Mouse (Mus musculus) left cerebral cortex, postnatal 14 days (tissue): ENCODE data around the gene Fads6. TPM values are rescaled to one million over a fixed set of nuclear protein-coding genes. Genes with fewer than 3 reads are reported as not detected.

Source experiments
- DNase-seq, 2 experiments: peaks; one replicate each; pipeline ENCODE4 v3.0.0; 2021 to 2022; ENCODE audit warnings: low spot score in 2 of 2, mixed read lengths in 1 of 2
- intact Hi-C: fragments of 180-260 bp; cut with DNase I; formaldehyde crosslinking; loops from one replicate; pipeline ENCODE4 v1.15.1; 2025
- total RNA-seq, 2 experiments: library from RNA; stranded (reverse); gene quantifications; 2 replicates each; pipeline ENCODE4 v1.2.3; 2021

Fads6 gene
- total RNA-seq, 2 experiments from 2014 or later = 7.2 to 7.5 TPM

GRCm38 (mm10) chr11:115282295-115282694, 15.2 kb downstream of the Fads6 start:
- peak in 1 of 2 experiments; percentile 47 for DNase-seq
- intact Hi-C loops = no loop called here

GRCm38 (mm10) chr11:115279726-115280125, 17.7 kb downstream of the Fads6 start:
- intact Hi-C loops = no loop called here
- DNase-seq = no peak

GRCm38 (mm10) chr11:115278176-115278575, 19.3 kb downstream of the Fads6 start:
- intact Hi-C loops = no loop called here
- DNase-seq = no peak

- no peak for DNase-seq
- intact Hi-C loops = no loop called here
Observed at GRCm38 (mm10) chr11:115277604-115277975, 19.9 kb downstream of the Fads6 start.

GRCm38 (mm10) chr11:115276780-115277603, 20.5 kb downstream of the Fads6 start, which contains the start of gene Fdxr:
Gene Fdxr, minus strand, starts transcription at chr11:115277050.
- peak; percentile 99 for DNase-seq
- intact Hi-C loops = no loop called here

- no peak for DNase-seq
- intact Hi-C loops = no loop called here
Observed at GRCm38 (mm10) chr11:115275954-115276353, 21.5 kb downstream of the Fads6 start.

- intact Hi-C loops = no loop called here
- no peak for DNase-seq
Observed at GRCm38 (mm10) chr11:115275509-115275908, 22.0 kb downstream of the Fads6 start.

GRCm38 (mm10) chr11:115274771-115275170, 22.7 kb downstream of the Fads6 start:
- no peak for DNase-seq
- intact Hi-C loops = loop anchor here (5.0 kb wide), 1 partner anchor 192 kb away; no protein-coding TSS in a partner anchor

GRCm38 (mm10) chr11:115274178-115274577, 23.3 kb downstream of the Fads6 start:
- DNase-seq = no peak
- intact Hi-C loops = loop anchor here (5.0 kb wide), 1 partner anchor 192 kb away; no protein-coding TSS in a partner anchor

GRCm38 (mm10) chr11:115273735-115274134, 23.7 kb downstream of the Fads6 start:
- no peak for DNase-seq
- intact Hi-C loops = loop anchor here (5.0 kb wide), 1 partner anchor 191 kb away; no protein-coding TSS in a partner anchor

GRCm38 (mm10) chr11:115272894-115273498, 24.5 kb downstream of the Fads6 start:
- DNase-seq = no peak
- intact Hi-C loops = loop anchor here (5.0 kb wide), 1 partner anchor 191 kb away; no protein-coding TSS in a partner anchor

GRCm38 (mm10) chr11:115271481-115271880, 26.0 kb downstream of the Fads6 start:
- no peak for DNase-seq
- intact Hi-C loops = loop anchor here (2.0 to 5.0 kb wide), 2 partner anchors 69 to 189 kb away; no protein-coding TSS in a partner anchor

- DNase-seq = no peak
- intact Hi-C loops = loop anchor here (2.0 to 5.0 kb wide), 2 partner anchors 68 to 189 kb away; no protein-coding TSS in a partner anchor
Observed at GRCm38 (mm10) chr11:115271052-115271451, 26.4 kb downstream of the Fads6 start.

- intact Hi-C loops = loop anchor here (2.0 to 5.0 kb wide), 2 partner anchors 68 to 188 kb away; no protein-coding TSS in a partner anchor
- DNase-seq = peak; percentile 89
Observed at GRCm38 (mm10) chr11:115270148-115270861, 27.2 kb downstream of the Fads6 start.

GRCm38 (mm10) chr11:115269330-115270066, 28.0 kb downstream of the Fads6 start:
- DNase-seq = no peak
- intact Hi-C loops = loop anchor here (2.0 to 5.0 kb wide), 3 partner anchors 67 to 187 kb away; partner anchors contain the start of gene Slc9a3r1

- intact Hi-C loops = loop anchor here (5.0 kb wide), 1 partner anchor 106 kb away; the partner anchor contains the start of gene Slc9a3r1
- no peak for DNase-seq
Observed at GRCm38 (mm10) chr11:115267958-115268357, 29.5 kb downstream of the Fads6 start.

GRCm38 (mm10) chr11:115267061-115267883, 30.2 kb downstream of the Fads6 start, which contains the start of gene Grin2c:
Gene Grin2c, minus strand, starts transcription at chr11:115267243.
- intact Hi-C loops = loop anchor here (5.0 kb wide), 1 partner anchor 105 kb away; the partner anchor contains the start of gene Slc9a3r1
- no peak for DNase-seq

- no peak for DNase-seq
- intact Hi-C loops = loop anchor here (5.0 kb wide), 1 partner anchor 104 kb away; the partner anchor contains the start of gene Slc9a3r1
Observed at GRCm38 (mm10) chr11:115266400-115266778, 31.1 kb downstream of the Fads6 start.
